In the genomic region with DNA sequence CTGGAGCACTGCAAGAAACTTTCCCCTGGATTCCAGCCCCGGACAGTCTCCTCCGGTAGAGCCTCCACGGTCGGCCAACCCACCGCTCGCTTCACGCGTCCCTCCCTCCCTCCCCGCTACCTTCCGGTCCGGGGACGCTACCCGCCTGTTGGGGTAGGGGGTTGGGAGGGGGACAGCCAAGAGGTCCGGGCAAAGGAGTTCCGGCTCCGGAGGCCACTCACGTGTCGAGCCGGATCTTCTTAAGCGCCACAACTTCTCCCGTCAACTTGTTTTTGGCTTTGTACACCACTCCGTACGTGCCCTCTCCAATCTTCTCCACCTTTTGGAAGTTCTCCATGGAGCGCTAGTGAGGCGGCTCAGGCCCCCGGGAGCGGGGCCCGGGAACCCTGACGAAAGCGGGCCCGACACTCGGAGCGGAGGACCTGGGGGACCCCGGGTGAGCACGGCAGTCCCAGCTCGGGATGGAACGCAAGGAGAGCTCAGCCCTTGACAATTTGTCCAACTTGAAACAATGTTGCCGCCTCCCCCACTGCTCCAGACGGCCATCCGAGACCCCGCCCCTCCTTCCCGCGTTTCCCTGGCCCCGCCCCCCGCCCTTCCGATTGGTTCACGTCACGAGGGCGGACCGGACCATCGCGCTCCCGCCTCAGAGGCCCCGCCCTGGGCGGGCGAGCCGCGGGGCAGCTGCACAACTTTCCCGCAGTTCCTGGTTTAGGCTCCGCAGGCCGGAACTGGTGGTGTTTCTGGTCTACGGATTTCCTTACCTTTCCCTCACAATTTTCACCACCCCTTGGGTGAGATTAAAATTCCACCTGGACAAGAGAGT, we compare ENCODE assay signal across 8 mouse cellular contexts. TPM values are rescaled to one million over a fixed set of nuclear protein-coding genes. Genes with fewer than 3 reads are reported as not detected.
DNase-seq lines count a peak whose midpoint lies in the region; ATAC-seq and TF ChIP-seq lines count a peak whose summit lies in the region.

TSS of gene Cdk2 (minus strand) at position 541 of the 826 bp plus-strand sequence.

- TF ChIP-seq CTCF in liver, embryonic 14.5 days (IDR thresholded peaks at IDR 0.05; ENCODE audit: low read depth): no peak
- no peak for TF ChIP-seq CTCF in stomach, postnatal 0 days (IDR thresholded peaks at IDR 0.05; ENCODE audit: low read depth)

- no peaks in the 10 kb centered on the region for H3K9me3 ChIP-seq in heart, embryonic 14.5 days (ENCODE audit: control insufficient read depth, low read length)
- no peaks in the 10 kb centered on the region for H3K9me3 ChIP-seq in liver, embryonic 14.5 days (ENCODE audit: control insufficient read depth, low read length)
- no peaks in the 10 kb centered on the region for H3K9me3 ChIP-seq in neural tube, embryonic 11.5 days (ENCODE audit: control insufficient read depth, low read length)
- H3K9me3 ChIP-seq in stomach, postnatal 0 days (ENCODE audit: control insufficient read depth, low read length): no peaks in the 10 kb centered on the region

- no peak for TF ChIP-seq EP300 in liver, embryonic 14.5 days (IDR thresholded peaks at IDR 0.05; ENCODE audit: low read depth)
- no peak for TF ChIP-seq EP300 in stomach, postnatal 0 days (optimal IDR thresholded peaks at IDR 0.05)

- H3K9ac ChIP-seq in heart, embryonic 14.5 days (ENCODE audit: low read length): peak within 1 kb of the TSS; percentile 89
- peak within 1 kb of the TSS; percentile 96 for H3K9ac ChIP-seq in liver, embryonic 14.5 days (replicated peaks)
- peak within 1 kb of the TSS; percentile 76 for H3K9ac ChIP-seq in neural tube, embryonic 11.5 days (ENCODE audit: low read length)
- peak within 1 kb of the TSS; percentile 77 for H3K9ac ChIP-seq in stomach, postnatal 0 days (ENCODE audit: low read length)

- DNase-seq in CD4-positive, CD25-positive, alpha-beta regulatory T cell, adult 2 months (ENCODE audit: low read depth, low spot score): peak; percentile 94
- peak; percentile 71 for DNase-seq in fibroblast of lung, adult 2 months (ENCODE audit: low read depth)
- peak; percentile 96 for DNase-seq in kidney, postnatal 14 days
- peak; percentile 79 to 84 (median 84) for DNase-seq in liver, embryonic 14.5 days (ENCODE audit: low read depth in 3 of 3, low spot score in 3 of 3)
- DNase-seq in neural tube, embryonic 11.5 days (ENCODE audit: low spot score): peak; percentile 96
- DNase-seq in stomach, postnatal 0 days (ENCODE audit: low spot score): peak; percentile 97

- peaks cover 6% of the 10 kb centered on the region; the same call in 1 of the 2 replicates for H3K4me1 ChIP-seq in brown adipose tissue, adult 24 weeks (ENCODE audit: control insufficient read depth, insufficient read depth, insufficient read length, low read length)
- peaks cover 7 to 21% of the 10 kb centered on the region in 2 experiments for H3K4me1 ChIP-seq in heart, embryonic 14.5 days (ENCODE audit: control insufficient read depth in 2 of 2, insufficient read depth in 2 of 2, low read length in 2 of 2)
- peaks cover 14 to 28% of the 10 kb centered on the region in 2 experiments for H3K4me1 ChIP-seq in liver, embryonic 14.5 days (replicated peaks; ENCODE audit: control insufficient read depth in 2 of 2, insufficient read depth in 2 of 2, low read length in 1 of 2)
- peaks cover 5% of the 10 kb centered on the region for H3K4me1 ChIP-seq in neural tube, embryonic 11.5 days (ENCODE audit: control insufficient read depth, insufficient read depth, low read length)
- no peaks in the 10 kb centered on the region for H3K4me1 ChIP-seq in stomach, postnatal 0 days (replicated peaks; ENCODE audit: control insufficient read depth, insufficient read depth)

- H3K36me3 ChIP-seq in heart, embryonic 14.5 days (ENCODE audit: control insufficient read depth, insufficient read depth, low read length): peaks cover 37% of the 10 kb centered on the region
- peaks cover 35% of the 10 kb centered on the region for H3K36me3 ChIP-seq in liver, embryonic 14.5 days (replicated peaks; ENCODE audit: control insufficient read depth, insufficient read depth, low read depth)
- H3K36me3 ChIP-seq in neural tube, embryonic 11.5 days (ENCODE audit: control insufficient read depth, insufficient read depth, low read length): 0 out of 2 replicates have a peak, but pooled peaks cover 2% of the 10 kb centered on the region
- H3K36me3 ChIP-seq in stomach, postnatal 0 days (ENCODE audit: control insufficient read depth, insufficient read depth, low read length): peaks cover 12% of the 10 kb centered on the region; the same call in 1 of the 2 replicates

- peak within 1 kb of the TSS; percentile 68 for H3K4me2 ChIP-seq in heart, embryonic 14.5 days (ENCODE audit: low read length)
- peak within 1 kb of the TSS; percentile 91 for H3K4me2 ChIP-seq in liver, embryonic 14.5 days (ENCODE audit: low read depth)
- peak within 1 kb of the TSS; percentile 79 for H3K4me2 ChIP-seq in neural tube, embryonic 11.5 days (ENCODE audit: low read depth)
- peak within 1 kb of the TSS; percentile 84 for H3K4me2 ChIP-seq in stomach, postnatal 0 days (replicated peaks; ENCODE audit: low read depth)

- H3K4me3 ChIP-seq in brown adipose tissue, adult 24 weeks (ENCODE audit: insufficient read depth, low read depth, low read length): peak within 1 kb of the TSS; percentile 98
- H3K4me3 ChIP-seq in heart, embryonic 14.5 days (ENCODE audit: control insufficient read depth in 1 of 2, insufficient read depth in 1 of 2, low read depth in 1 of 2, low read length in 2 of 2): peak within 1 kb of the TSS; percentile 69 to 77
- peak within 1 kb of the TSS; percentile 92 to 94 for H3K4me3 ChIP-seq in liver, embryonic 14.5 days (ENCODE audit: insufficient read depth in 1 of 2, low read depth in 2 of 2, low read length in 2 of 2)
- peak within 1 kb of the TSS; percentile 78 for H3K4me3 ChIP-seq in neural tube, embryonic 11.5 days (ENCODE audit: low read depth, low read length)
- peak within 1 kb of the TSS; percentile 78 for H3K4me3 ChIP-seq in stomach, postnatal 0 days (ENCODE audit: low read depth, low read length)

- WGBS in heart, embryonic 14.5 days: under 1% methylated on average over 62 of the region's 62 CpGs
- under 1% methylated on average over 62 of the region's 62 CpGs for WGBS in liver, embryonic 14.5 days (ENCODE audit: insufficient replicate concordance)
- WGBS in neural tube, embryonic 11.5 days: 0% methylated on average over 62 of the region's 62 CpGs
- WGBS in stomach, postnatal 0 days: under 1% methylated on average over 58 of the region's 62 CpGs

- ATAC-seq in heart, embryonic 14.5 days (ENCODE audit: insufficient number of reproducible peaks, insufficient read depth, low FRiP score, low read depth): peak; percentile 93
- peak; percentile 90 for ATAC-seq in liver, embryonic 14.5 days (ENCODE audit: insufficient read depth)
- peak; percentile 95 for ATAC-seq in neural tube, embryonic 11.5 days (ENCODE audit: insufficient read depth, low FRiP score, low TSS enrichment)
- peak; percentile 95 for ATAC-seq in stomach, postnatal 0 days (ENCODE audit: low FRiP score, low TSS enrichment)

- H3K27ac ChIP-seq in brown adipose tissue, adult 24 weeks (replicated peaks; ENCODE audit: low read depth, low read length): peak within 1 kb of the TSS; percentile 80
- H3K27ac ChIP-seq in heart, embryonic 14.5 days (replicated peaks in 1 of 2; ENCODE audit: control insufficient read depth in 1 of 2, insufficient read depth in 1 of 2, low read depth in 2 of 2, low read length in 2 of 2): peak within 1 kb of the TSS; percentile 87 to 97
- peak within 1 kb of the TSS; percentile 87 for H3K27ac ChIP-seq in liver, embryonic 14.5 days
- H3K27ac ChIP-seq in neural tube, embryonic 11.5 days (ENCODE audit: low read depth, low read length): peak within 1 kb of the TSS; percentile 82
- H3K27ac ChIP-seq in stomach, postnatal 0 days (replicated peaks): peak within 1 kb of the TSS; percentile 92

- H3K27me3 ChIP-seq in heart, embryonic 14.5 days (ENCODE audit: control insufficient read depth, insufficient read depth, low read length): no peaks in the 10 kb centered on the region
- H3K27me3 ChIP-seq in liver, embryonic 14.5 days (ENCODE audit: control insufficient read depth, insufficient read depth, low read length): no peaks in the 10 kb centered on the region
- no peaks in the 10 kb centered on the region for H3K27me3 ChIP-seq in neural tube, embryonic 11.5 days (ENCODE audit: control insufficient read depth, insufficient read depth, low read length)
- no peaks in the 10 kb centered on the region for H3K27me3 ChIP-seq in stomach, postnatal 0 days (ENCODE audit: control insufficient read depth, insufficient read depth, low read length)

RNA-seq across cellular contexts. Expression of gene Cdk2, which starts in this region (rescaled TPM):
- 8.6 and 11.1 TPM in 2 replicates for polyA plus RNA-seq in brown adipose tissue, adult 24 weeks (2012; ENCODE audit: insufficient read depth, insufficient read length, missing spikeins)
- polyA plus RNA-seq in heart, embryonic 14.5 days (2014; fragmentation: Nextera tagmentation; extraction: Ambion mirVana): 89.2 and 90.3 TPM in 2 replicates
- 38.8 and 40.7 TPM in 2 replicates for polyA plus RNA-seq in liver, embryonic 14.5 days (2012; rRNA removed)
- 51.8 and 56.6 TPM in 2 replicates for polyA plus RNA-seq in liver, embryonic 14.5 days (2014; fragmentation: Nextera tagmentation; extraction: Ambion mirVana)
- 93.9 and 99.5 TPM in 2 replicates for polyA plus RNA-seq in neural tube, embryonic 11.5 days (2014; fragmentation: Nextera tagmentation; extraction: Ambion mirVana)
- 33.1 and 33.4 TPM in 2 replicates for polyA plus RNA-seq in stomach, postnatal 0 days (2015; fragmentation: Nextera tagmentation; extraction: Ambion mirVana)

Comparison
In these comparisons a context has a peak if more than half of its experiments do, and no peak if none do; other contexts are left out.
1. Peak in every context shown above with its lines: DNase-seq, ATAC-seq, H3K4me3 ChIP-seq and H3K27ac ChIP-seq.